Mouse (Mus musculus): ENCODE results near the gene Zfp879. TPM values are rescaled to one million over a fixed set of nuclear protein-coding genes. Genes with fewer than 3 reads are reported as not detected.

Zfp879 gene
- polyA plus RNA-seq (2016; fragmentation: Nextera tagmentation; extraction: Ambion mirVana): 0.85 and 0.91 TPM in 2 replicates

DNA sequence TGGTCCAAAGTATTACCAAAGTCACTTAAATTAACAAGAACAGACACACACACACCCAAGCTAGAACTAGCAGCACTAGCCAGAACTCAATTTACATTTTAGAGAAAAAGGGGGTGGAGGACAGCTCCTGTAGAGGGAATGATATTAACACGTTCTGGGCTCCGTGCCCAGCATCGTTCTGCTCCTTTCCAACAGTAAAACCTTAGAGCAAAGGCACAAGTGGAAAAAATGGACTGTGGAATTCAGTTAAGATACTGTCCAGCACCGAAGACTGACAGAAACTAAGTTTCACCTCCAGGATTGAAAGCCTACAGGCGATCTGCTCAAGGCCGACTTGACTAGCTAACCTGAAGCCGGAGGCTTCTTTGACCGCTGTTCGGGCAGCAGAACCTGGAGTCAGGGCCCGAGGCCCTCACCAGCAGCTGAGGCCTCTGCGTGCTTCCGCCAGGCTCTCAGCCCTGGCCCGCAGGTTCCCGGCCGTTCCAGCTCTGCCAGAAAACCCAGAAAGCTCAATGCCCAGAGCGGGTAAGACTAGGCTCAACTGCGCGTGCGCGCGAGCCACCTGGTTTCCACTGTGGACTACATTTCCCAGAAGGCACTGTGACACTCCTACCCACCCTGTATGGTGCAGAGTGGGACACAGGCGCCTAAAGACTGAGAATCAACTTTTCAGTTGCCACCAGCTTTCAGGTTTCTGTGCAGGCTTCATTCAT, at the start of gene Zfp879:
Gene Zfp879, minus strand, starts transcription at position 530 of the 713 bp plus-strand sequence.
- Histone ChIP-seq H3K9me3 (replicated peaks) (no peaks in the 10 kb centered on the region), H3K4me1 (peaks cover 14% of the 10 kb centered on the region), H3K4me3 (peak within 1 kb of the TSS; percentile 57), H3K27me3 (ENCODE audit: low read depth, poor library complexity, severe bottlenecking) (no peaks in the 10 kb centered on the region), H3K36me3 (no peaks in the 10 kb centered on the region), H3K27ac (replicated peaks) (peak within 1 kb of the TSS; percentile 87)
- DNase-seq (ENCODE audit: low spot score): peak; percentile 91
- 26% methylated on average over 22 of the region's 22 CpGs for WGBS

GRCm38 (mm10) chr11:50887390-50888128, 46.2 kb upstream of the Zfp879 start, which contains the start of gene Zfp454:
TSS of gene Zfp454 (minus strand) at chr11:50887651.
- WGBS: 7% methylated on average over 26 of the region's 26 CpGs
- Histone ChIP-seq H3K27me3 (ENCODE audit: low read depth, poor library complexity, severe bottlenecking) (no peaks in the 10 kb centered on the region), H3K27ac (replicated peaks) (peak within 1 kb of the TSS; percentile 88), H3K9me3 (replicated peaks) (peaks cover 8% of the 10 kb centered on the region), H3K4me3 (peak within 1 kb of the TSS; percentile 62), H3K36me3 (peaks cover 32% of the 10 kb centered on the region), H3K4me1 (peaks cover 19% of the 10 kb centered on the region)
- peak; percentile 90 for DNase-seq (ENCODE audit: low spot score)

GRCm38 (mm10) chr11:50886933-50887293, 45.6 kb upstream of the Zfp879 start:
- H3K36me3 ChIP-seq: peaks cover 38% of the 10 kb centered on the region
- 0 out of 2 replicates have a peak, but pooled peaks cover 3% of the 10 kb centered on the region for H3K9me3 ChIP-seq (replicated peaks)
- no peak for DNase-seq (ENCODE audit: low spot score)
- no peaks in the 10 kb centered on the region for H3K27me3 ChIP-seq (ENCODE audit: low read depth, poor library complexity, severe bottlenecking)
- peak overlapping the region; percentile 62 for H3K4me3 ChIP-seq
- WGBS: 29% methylated on average over 10 of the region's 10 CpGs
- peak overlapping the region; percentile 88 for H3K27ac ChIP-seq (replicated peaks)
- peaks cover 19% of the 10 kb centered on the region for H3K4me1 ChIP-seq

GRCm38 (mm10) chr11:50886231-50886932, 45.0 kb upstream of the Zfp879 start:
- Histone ChIP-seq H3K36me3 (peaks cover 44% of the 10 kb centered on the region), H3K4me3 (peak overlapping the region; percentile 62), H3K27ac (replicated peaks) (peak overlapping the region; percentile 88), H3K27me3 (ENCODE audit: low read depth, poor library complexity, severe bottlenecking) (no peaks in the 10 kb centered on the region), H3K4me1 (peaks cover 19% of the 10 kb centered on the region), H3K9me3 (replicated peaks) (0 out of 2 replicates have a peak, but pooled peaks cover 3% of the 10 kb centered on the region)
- 52% methylated on average over 8 of the region's 8 CpGs for WGBS
- DNase-seq (ENCODE audit: low spot score): peak; percentile 19

GRCm38 (mm10) chr11:50883756-50884155, 42.4 kb upstream of the Zfp879 start:
- Histone ChIP-seq H3K36me3 (peaks cover 70% of the 10 kb centered on the region), H3K27ac (replicated peaks) (no peak overlapping the region), H3K4me1 (peaks cover 19% of the 10 kb centered on the region), H3K9me3 (replicated peaks) (peaks cover 4% of the 10 kb centered on the region; the same call in 1 of the 2 replicates), H3K27me3 (ENCODE audit: low read depth, poor library complexity, severe bottlenecking) (no peaks in the 10 kb centered on the region), H3K4me3 (no peak overlapping the region)
- 88% methylated on average over 3 of the region's 3 CpGs for WGBS
- DNase-seq (ENCODE audit: low spot score): no peak

- 90% methylated on average over 3 of the region's 3 CpGs for WGBS
- no peak for DNase-seq (ENCODE audit: low spot score)
- H3K9me3 ChIP-seq (replicated peaks): peaks cover 46% of the 10 kb centered on the region
- H3K27ac ChIP-seq (replicated peaks): no peak overlapping the region
- no peak overlapping the region for H3K4me3 ChIP-seq
- no peaks in the 10 kb centered on the region for H3K4me1 ChIP-seq
- peaks cover 100% of the 10 kb centered on the region for H3K36me3 ChIP-seq
- no peaks in the 10 kb centered on the region for H3K27me3 ChIP-seq (ENCODE audit: low read depth, poor library complexity, severe bottlenecking)
Observed at GRCm38 (mm10) chr11:50878641-50879040, 37.3 kb upstream of the Zfp879 start.

GRCm38 (mm10) chr11:50850989-50851601, 9.7 kb upstream of the Zfp879 start:
- Histone ChIP-seq H3K9me3 (replicated peaks) (no peaks in the 10 kb centered on the region), H3K4me1 (peaks cover 44% of the 10 kb centered on the region), H3K4me3 (peak overlapping the region; percentile 60), H3K36me3 (no peaks in the 10 kb centered on the region), H3K27ac (replicated peaks) (peak overlapping the region; percentile 59), H3K27me3 (ENCODE audit: low read depth, poor library complexity, severe bottlenecking) (peaks cover 69% of the 10 kb centered on the region)
- under 1% methylated on average over 72 of the region's 72 CpGs for WGBS
- peak; percentile 43 for DNase-seq (ENCODE audit: low spot score)

DNA sequence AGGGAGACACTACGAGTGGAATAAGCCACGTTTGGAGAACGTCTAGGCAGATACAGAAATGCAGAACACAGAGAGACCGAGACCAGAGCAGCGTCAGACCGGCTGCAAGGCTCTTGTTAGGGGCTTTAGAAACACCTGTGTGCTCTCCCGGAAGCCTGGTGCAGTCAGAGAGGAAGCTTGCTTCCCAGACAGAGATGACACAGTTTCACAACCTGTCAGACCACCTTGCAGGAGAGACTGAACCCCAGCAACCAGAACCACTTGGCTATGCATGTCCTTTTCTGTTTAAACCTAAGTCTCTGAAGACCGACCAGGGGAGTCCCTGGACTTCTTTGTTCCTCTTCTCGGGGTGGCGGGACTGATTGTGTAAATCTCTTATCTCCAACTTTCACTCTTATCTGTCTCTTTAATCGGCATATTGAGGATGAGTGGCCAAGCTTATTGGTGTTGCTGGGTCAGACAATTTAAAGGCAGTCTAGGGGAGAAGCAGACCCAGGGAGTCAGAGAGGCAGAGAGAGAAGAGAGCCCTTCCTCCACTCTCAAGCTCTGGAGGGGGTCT, 8.9 kb upstream of the Zfp879 start, which contains the start of gene Grm6:
Gene Grm6, plus strand, starts transcription at position 509 of the 559 bp plus-strand sequence.
- H3K4me3 ChIP-seq: peak within 1 kb of the TSS; percentile 60
- H3K4me1 ChIP-seq: peaks cover 44% of the 10 kb centered on the region
- no peaks in the 10 kb centered on the region for H3K36me3 ChIP-seq
- peaks cover 69% of the 10 kb centered on the region for H3K27me3 ChIP-seq (ENCODE audit: low read depth, poor library complexity, severe bottlenecking)
- H3K27ac ChIP-seq (replicated peaks): peak within 1 kb of the TSS; percentile 59
- DNase-seq (ENCODE audit: low spot score): no peak
- 4% methylated on average over 11 of the region's 11 CpGs for WGBS
- H3K9me3 ChIP-seq (replicated peaks): no peaks in the 10 kb centered on the region

GRCm38 (mm10) chr11:50849310-50849709, 8.0 kb upstream of the Zfp879 start:
- H3K4me1 ChIP-seq: peaks cover 44% of the 10 kb centered on the region

GRCm38 (mm10) chr11:50848520-50849137, 7.3 kb upstream of the Zfp879 start:
- 33% methylated on average over 3 of the region's 3 CpGs for WGBS
- Histone ChIP-seq H3K4me1 (peaks cover 44% of the 10 kb centered on the region), H3K9me3 (replicated peaks) (no peaks in the 10 kb centered on the region), H3K27me3 (ENCODE audit: low read depth, poor library complexity, severe bottlenecking) (peaks cover 67% of the 10 kb centered on the region), H3K36me3 (no peaks in the 10 kb centered on the region), H3K27ac (replicated peaks) (no peak overlapping the region), H3K4me3 (no peak overlapping the region)
- no peak for DNase-seq (ENCODE audit: low spot score)

More at GRCm38 (mm10) chr11:50849310-50849709, 8.0 kb upstream of the Zfp879 start:
- DNase-seq (ENCODE audit: low spot score): no peak
- Histone ChIP-seq H3K27ac (replicated peaks) (no peak overlapping the region), H3K36me3 (no peaks in the 10 kb centered on the region), H3K9me3 (replicated peaks) (no peaks in the 10 kb centered on the region), H3K4me3 (no peak overlapping the region), H3K27me3 (ENCODE audit: low read depth, poor library complexity, severe bottlenecking) (peaks cover 69% of the 10 kb centered on the region)
- 10% methylated on average over 10 of the region's 10 CpGs for whole genome bisulfite sequencing

- Histone ChIP-seq H3K27me3 (ENCODE audit: low read depth, poor library complexity, severe bottlenecking) (peaks cover 51% of the 10 kb centered on the region), H3K36me3 (no peaks in the 10 kb centered on the region)
- DNase-seq (ENCODE audit: low spot score): no peak
Observed at GRCm38 (mm10) chr11:50847047-50847446, 5.7 kb upstream of the Zfp879 start.

More at GRCm38 (mm10) chr11:50847047-50847446, 5.7 kb upstream of the Zfp879 start:
- Histone ChIP-seq H3K9me3 (replicated peaks) (no peaks in the 10 kb centered on the region), H3K27ac (replicated peaks) (no peak overlapping the region), H3K4me3 (no peak overlapping the region), H3K4me1 (peaks cover 40% of the 10 kb centered on the region)
- WGBS: 77% methylated on average over 5 of the region's 5 CpGs
